Mouse (Mus musculus) spleen, adult 2 months (tissue): ENCODE measurements around the gene Tctn3. TPM values are rescaled to one million over a fixed set of nuclear protein-coding genes. Genes with fewer than 3 reads are reported as not detected.

Experiments used
- DNase-seq, 2 experiments: peaks; one replicate each; pipeline versions ENCODE4 v3.0.0 to v3.0.0-alpha.2; 2012 to 2021; ENCODE audit warnings: low spot score in 2 of 2, low read depth in 1 of 2
- H3K27ac ChIP-seq: fragments of 200-500 bp; 2 replicates; pipeline ENCODE4 v1.5.1; 2012; ENCODE audit warnings: low read length, inconsistent platforms; ENCODE audit not compliant: insufficient read depth
- H3K27me3 ChIP-seq: fragments of 200-500 bp; 2 replicates; pipeline ENCODE4 v1.6.1; 2012; ENCODE audit warnings: mild to moderate bottlenecking, moderate library complexity, low read length, inconsistent platforms; ENCODE audit not compliant: control insufficient read depth, insufficient read depth
- H3K36me3 ChIP-seq: fragments of 200-500 bp; 2 replicates; pipeline ENCODE4 v1.6.1; 2012; ENCODE audit warnings: mild to moderate bottlenecking, low read length, inconsistent platforms; ENCODE audit not compliant: control insufficient read depth, insufficient read depth
- H3K4me1 ChIP-seq: fragments of 200-500 bp; 2 replicates; pipeline ENCODE4 v1.6.1; 2011; ENCODE audit warnings: inconsistent platforms; ENCODE audit not compliant: control insufficient read depth, insufficient read depth, insufficient read length
- H3K4me3 ChIP-seq: fragments of 200-500 bp; 2 replicates; pipeline ENCODE4 v1.5.1; 2011; ENCODE audit warnings: mild to moderate bottlenecking, inconsistent platforms; ENCODE audit not compliant: insufficient read depth, insufficient read length; ENCODE audit errors: extremely low read depth
- CTCF ChIP-seq: fragments of 200-500 bp; IDR thresholded peaks from 2 replicates; pipeline ENCODE4 v1.5.1; 2011; ENCODE audit warnings: mild to moderate bottlenecking, inconsistent platforms; ENCODE audit not compliant: insufficient read depth, insufficient read length, insufficient replicate concordance; ENCODE audit errors: extremely low read depth
- POLR2A ChIP-seq: fragments of 200-500 bp; IDR thresholded peaks from 2 replicates; pipeline ENCODE4 v1.6.1; 2011; ENCODE audit warnings: low read depth, low read length, inconsistent platforms
- WGBS: fragments of 180-500 bp; shearing (Covaris S2); methylation state at CpG from one replicate; pipeline ENCODE4 v1.1.7; 2018; 5-methylcytosine and 5-hydroxymethylcytosine counted together
- polyA plus RNA-seq: library from polyadenylated mRNA; depleted of rRNA; stranded (reverse); fragments of >200 nt; gene quantifications from 2 replicates; pipeline ENCODE4 v1.2.3, GENCODE M21; 2012; rRNA removed

Gene Tctn3
- polyA plus RNA-seq, result 4.4 and 4.5 TPM in 2 replicates

DNA sequence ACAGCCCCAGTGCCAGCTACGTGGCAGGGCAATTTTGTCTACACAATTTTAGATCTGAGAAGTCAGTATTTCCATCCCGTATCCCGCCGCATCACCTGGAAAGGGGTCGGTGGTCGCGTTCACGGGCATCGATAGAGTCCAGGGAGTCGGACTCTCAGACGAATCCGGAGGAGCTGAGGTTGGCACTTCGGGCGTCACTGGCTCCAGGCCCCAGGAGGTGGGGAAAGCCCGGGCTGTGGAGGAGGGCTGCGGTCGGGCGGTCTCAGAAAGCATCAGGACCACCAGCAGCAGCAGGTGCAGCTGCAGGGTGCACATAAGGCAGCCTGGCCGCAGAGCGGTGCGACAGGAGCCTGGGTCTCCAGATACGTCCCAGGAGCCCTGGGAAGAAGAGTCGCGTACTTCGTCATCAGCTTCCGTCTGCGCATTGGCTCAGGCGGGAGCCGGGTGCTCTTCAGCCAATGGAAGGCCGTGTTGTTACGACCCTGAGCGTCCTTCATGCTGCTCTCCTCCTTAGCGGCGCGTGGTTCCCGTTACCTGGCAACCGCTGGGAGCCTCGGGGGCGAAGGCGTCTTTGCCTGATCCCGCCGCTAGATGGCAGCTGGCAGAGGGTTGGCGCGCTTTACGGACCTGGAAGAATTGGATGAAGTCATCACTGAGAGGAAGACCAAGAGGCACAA is at the start of gene Tctn3, which contains the start of gene Entpd1:
Gene Tctn3, minus strand, starts transcription at position 404 of the 677 bp plus-strand sequence.
Gene Entpd1, plus strand, starts transcription at position 537 of the 677 bp plus-strand sequence.
- Histone ChIP-seq H3K36me3 (peaks cover 4% of the 10 kb centered on the region), H3K27me3 (no peaks in the 10 kb centered on the region), H3K4me3 (peak within 1 kb of the TSS; percentile 74), H3K27ac (no peak within 1 kb of the TSS), H3K4me1 (peaks cover 4% of the 10 kb centered on the region; the same call in 1 of the 2 replicates)
- peak; percentile 91 to 94 for DNase-seq
- TF ChIP-seq CTCF (peak; percentile 93), POLR2A (no peak)
- 1% methylated on average over 45 of the region's 45 CpGs for WGBS

GRCm38 (mm10) chr19:40661108-40661507 is 49.1 kb upstream of the Tctn3 start:
- Histone ChIP-seq H3K36me3 (0 out of 2 replicates have a peak, but pooled peaks cover 1% of the 10 kb centered on the region), H3K4me3 (peak overlapping the region; percentile 60), H3K27me3 (no peaks in the 10 kb centered on the region), H3K4me1 (peaks cover 5% of the 10 kb centered on the region; the same call in 1 of the 2 replicates), H3K27ac (peak overlapping the region; percentile 86)
- WGBS, result 13% methylated on average over 2 of the region's 2 CpGs
- DNase-seq, result peak; percentile 72 to 82
- TF ChIP-seq CTCF (no peak), POLR2A (no peak)

DNA sequence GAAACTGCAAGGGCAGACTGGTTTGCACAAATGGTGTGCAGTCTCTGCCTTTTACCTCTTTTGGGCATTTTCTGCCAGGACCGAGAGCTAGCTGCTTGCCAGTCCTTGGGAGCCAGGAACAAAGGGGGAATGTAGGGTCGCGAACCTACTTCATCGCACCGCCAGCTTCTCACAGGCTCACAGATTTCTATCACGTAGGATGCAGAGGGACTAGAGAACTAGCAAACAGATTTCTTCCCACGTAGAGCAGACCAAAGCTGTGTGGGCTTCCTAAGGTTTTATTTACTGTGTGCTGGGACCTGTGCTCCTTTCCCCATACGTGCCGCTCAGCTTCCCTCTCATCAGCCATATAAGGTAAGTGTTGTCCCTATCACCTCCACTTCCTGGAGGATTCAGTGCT is 48.5 kb upstream of the Tctn3 start:
- TF ChIP-seq CTCF, result no peak
- TF ChIP-seq POLR2A, result no peak

DNA sequence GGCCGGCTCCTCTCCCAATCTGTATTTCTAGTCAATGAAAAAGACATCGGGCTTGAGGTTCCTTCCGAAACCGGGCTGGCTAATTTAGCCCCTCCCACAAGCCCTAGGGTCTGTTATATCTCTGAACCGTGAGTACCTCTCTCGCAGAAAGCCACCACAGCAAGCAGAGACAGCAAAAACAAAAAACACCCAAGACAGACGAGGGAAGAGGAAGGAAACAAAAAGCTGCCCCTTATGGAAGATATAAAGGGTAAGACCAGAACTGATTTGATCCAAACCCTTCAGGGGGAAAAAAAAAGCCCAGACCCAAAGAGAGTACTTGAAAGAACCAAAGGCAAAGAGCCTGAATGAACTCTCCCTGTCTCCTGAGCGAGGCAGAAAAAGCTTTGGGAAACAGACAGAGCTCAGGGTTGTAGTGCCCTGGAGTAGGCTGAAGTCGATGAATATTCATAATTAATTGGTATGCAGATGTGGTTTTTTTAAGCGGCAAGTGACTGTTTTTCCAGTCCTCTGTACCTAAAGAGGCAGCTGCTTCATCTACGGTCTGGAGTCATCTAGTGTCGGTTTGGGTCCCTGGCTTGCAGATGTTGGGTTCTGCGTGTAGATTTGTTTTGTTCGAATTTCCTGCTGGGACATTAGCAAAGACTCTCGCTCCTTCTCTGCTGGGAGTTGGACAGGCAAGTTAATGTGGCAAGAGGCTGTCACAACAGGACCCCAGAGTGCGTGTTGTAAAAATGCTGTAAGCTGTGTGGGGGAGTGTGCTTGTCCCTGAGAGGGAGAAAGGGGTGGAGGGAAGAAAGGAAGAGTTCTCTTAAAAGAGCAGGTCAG is 47.8 kb upstream of the Tctn3 start:
- DNase-seq, result no peak
- peak overlapping the region; percentile 86 for H3K27ac ChIP-seq
- peak overlapping the region; percentile 60 for H3K4me3 ChIP-seq
- under 1% methylated on average over 16 of the region's 16 CpGs for WGBS
- 0 out of 2 replicates have a peak, but pooled peaks cover 1% of the 10 kb centered on the region for H3K36me3 ChIP-seq
- H3K4me1 ChIP-seq, result peaks cover 5% of the 10 kb centered on the region; the same call in 1 of the 2 replicates
- TF ChIP-seq CTCF, result no peak
- TF ChIP-seq POLR2A, result no peak
- H3K27me3 ChIP-seq, result no peaks in the 10 kb centered on the region

More for the DNA sequence above, 48.5 kb upstream of the Tctn3 start:
- WGBS, result 4% methylated on average over 9 of the region's 9 CpGs
- H3K4me3 ChIP-seq, result peak overlapping the region; percentile 60
- DNase-seq, result no peak
- peaks cover 5% of the 10 kb centered on the region; the same call in 1 of the 2 replicates for H3K4me1 ChIP-seq
- H3K36me3 ChIP-seq, result 0 out of 2 replicates have a peak, but pooled peaks cover 1% of the 10 kb centered on the region
- no peaks in the 10 kb centered on the region for H3K27me3 ChIP-seq
- peak overlapping the region; percentile 86 for H3K27ac ChIP-seq

DNA sequence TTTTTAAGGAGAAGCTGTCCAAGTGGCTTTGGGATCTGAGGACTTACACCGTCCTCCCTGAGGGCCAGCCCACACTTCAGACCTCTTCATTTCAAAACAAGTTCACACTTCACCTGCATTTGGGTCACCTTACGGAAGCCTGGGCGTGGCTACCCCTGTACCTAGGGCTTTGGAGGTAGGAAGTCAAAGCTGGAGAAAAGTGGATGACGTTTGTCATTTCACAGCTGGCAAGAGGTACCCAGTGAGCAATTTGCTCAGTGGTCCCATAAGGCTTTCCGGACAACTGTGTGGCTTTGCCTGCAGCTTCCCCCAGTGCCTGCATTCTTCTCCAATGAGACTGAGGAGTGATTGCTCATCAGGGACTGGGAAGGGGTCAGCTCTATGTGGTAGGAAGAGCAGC is 46.9 kb upstream of the Tctn3 start:
- H3K36me3 ChIP-seq, result no peaks in the 10 kb centered on the region
- H3K4me1 ChIP-seq, result peaks cover 5% of the 10 kb centered on the region; the same call in 1 of the 2 replicates
- no peaks in the 10 kb centered on the region for H3K27me3 ChIP-seq
- TF ChIP-seq CTCF (no peak), POLR2A (no peak)
- 66% methylated on average over 5 of the region's 5 CpGs for WGBS
- no peak overlapping the region for H3K27ac ChIP-seq
- no peak overlapping the region for H3K4me3 ChIP-seq
- DNase-seq, result no peak

DNA sequence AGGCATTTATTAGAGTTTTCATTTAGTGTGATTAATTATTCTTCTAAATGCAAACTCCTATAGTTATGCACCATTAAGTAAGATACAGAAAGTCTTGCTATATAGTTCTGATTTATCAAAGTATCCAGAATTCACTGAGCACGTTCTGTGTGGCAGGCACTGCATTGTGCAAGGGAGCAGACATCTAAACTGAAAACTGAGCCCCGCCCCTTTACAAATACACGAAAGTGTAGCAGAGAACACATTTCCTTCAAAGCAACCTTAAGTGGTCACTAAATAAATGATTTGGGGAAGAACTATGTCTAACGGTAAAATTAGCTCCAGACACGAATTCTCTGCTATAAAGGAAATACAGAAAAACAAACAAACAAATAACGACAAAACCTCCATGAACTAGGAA is 46.2 kb upstream of the Tctn3 start:
- DNase-seq, result no peak
- H3K4me3 ChIP-seq, result no peak overlapping the region
- peaks cover 5% of the 10 kb centered on the region; the same call in 1 of the 2 replicates for H3K4me1 ChIP-seq
- no peaks in the 10 kb centered on the region for H3K36me3 ChIP-seq
- H3K27ac ChIP-seq, result no peak overlapping the region
- no peak for TF ChIP-seq POLR2A
- no peak for TF ChIP-seq CTCF
- WGBS, result 53% methylated on average over 6 of the region's 6 CpGs
- no peaks in the 10 kb centered on the region for H3K27me3 ChIP-seq
